8 mouse cellular contexts compared by ENCODE assay signal in genomic region chr17:5402624-5403023, GRCm38 (mm10). TPM values are rescaled to one million over a fixed set of nuclear protein-coding genes. Genes with fewer than 3 reads are reported as not detected.
DNase-seq lines count a peak whose midpoint lies in the region; ATAC-seq and TF ChIP-seq lines count a peak whose summit lies in the region.

No protein-coding gene starts in this region.

- H3K27me3 ChIP-seq in heart, embryonic 13.5 days (replicated peaks), result peaks cover 46% of the 10 kb centered on the region
- no peaks in the 10 kb centered on the region for H3K27me3 ChIP-seq in kidney, postnatal 0 days (ENCODE audit: insufficient read depth, low read length)
- H3K27me3 ChIP-seq in liver, postnatal 0 days (ENCODE audit: insufficient read depth, low read length), result no peaks in the 10 kb centered on the region
- H3K27me3 ChIP-seq in neural tube, embryonic 13.5 days, result peaks cover 26% of the 10 kb centered on the region
- no peaks in the 10 kb centered on the region for H3K27me3 ChIP-seq in testis, adult 2 months (ENCODE audit: control insufficient read depth, insufficient read depth, low read length)

- no peak for TF ChIP-seq POLR2A in brain, embryonic 14.5 days (IDR thresholded peaks at IDR 0.05; ENCODE audit: borderline replicate concordance, extremely low read depth, insufficient read depth, insufficient read length, poor library complexity, severe bottlenecking)
- no peak for TF ChIP-seq POLR2A in testis, adult 2 months (IDR thresholded peaks at IDR 0.05; ENCODE audit: control insufficient read depth, low read depth, low read length)

- H3K9ac ChIP-seq in heart, embryonic 13.5 days, result 0 out of 2 replicates have a peak overlapping the region, but pooled peaks have one; percentile 44
- no peak overlapping the region for H3K9ac ChIP-seq in kidney, postnatal 0 days (ENCODE audit: low read depth, low read length)
- no peak overlapping the region for H3K9ac ChIP-seq in liver, postnatal 0 days (replicated peaks)
- H3K9ac ChIP-seq in neural tube, embryonic 13.5 days, result no peak overlapping the region

- peaks cover 34% of the 10 kb centered on the region for H3K4me1 ChIP-seq in heart, embryonic 13.5 days
- 0 out of 2 replicates have a peak, but pooled peaks cover 7% of the 10 kb centered on the region for H3K4me1 ChIP-seq in kidney, postnatal 0 days (replicated peaks; ENCODE audit: insufficient read depth, low read length)
- H3K4me1 ChIP-seq in liver, postnatal 0 days (ENCODE audit: insufficient read depth), result peaks cover 17% of the 10 kb centered on the region
- H3K4me1 ChIP-seq in neural tube, embryonic 13.5 days (replicated peaks), result peaks cover 23% of the 10 kb centered on the region; the same call in 1 of the 2 replicates
- peaks cover 10% of the 10 kb centered on the region for H3K4me1 ChIP-seq in testis, adult 2 months (ENCODE audit: control insufficient read depth, insufficient read depth, low read length)

- 0 out of 2 replicates have a peak overlapping the region, but pooled peaks have one; percentile 15 for H3K4me3 ChIP-seq in heart, embryonic 13.5 days
- no peak overlapping the region for H3K4me3 ChIP-seq in kidney, postnatal 0 days (replicated peaks; ENCODE audit: low read depth, low read length)
- H3K4me3 ChIP-seq in liver, postnatal 0 days (ENCODE audit: low read depth, low read length), result no peak overlapping the region
- no peak overlapping the region for H3K4me3 ChIP-seq in neural tube, embryonic 13.5 days
- peak overlapping the region; percentile 69 for H3K4me3 ChIP-seq in testis, adult 2 months (ENCODE audit: control insufficient read depth, low read depth, low read length)

- DNase-seq in CD4-positive, CD25-positive, alpha-beta regulatory T cell, adult 2 months (ENCODE audit: low read depth, low spot score), result peak; percentile 69
- peak; percentile 63 for DNase-seq in brain, embryonic 14.5 days (ENCODE audit: low read depth)
- DNase-seq in kidney, postnatal 0 days (ENCODE audit: low spot score), result peak; percentile 86
- DNase-seq in liver, postnatal 0 days, result peak; percentile 86

- TF ChIP-seq CTCF in brain, embryonic 14.5 days (IDR thresholded peaks at IDR 0.05; ENCODE audit: borderline replicate concordance, extremely low read depth, insufficient read depth, insufficient read length), result peak; percentile 78
- TF ChIP-seq CTCF in kidney, postnatal 0 days (IDR thresholded peaks at IDR 0.05; ENCODE audit: low read depth), result peak; percentile 95
- peak; percentile 91 for TF ChIP-seq CTCF in liver, postnatal 0 days (IDR thresholded peaks at IDR 0.05; ENCODE audit: low read depth)
- peak; percentile 73 for TF ChIP-seq CTCF in testis, adult 2 months (IDR thresholded peaks at IDR 0.05; ENCODE audit: control insufficient read depth, insufficient read depth, insufficient replicate concordance, low read depth, low read length)

- peak; percentile 84 for ATAC-seq in erythroblast, adult 5-6 weeks (replicated peaks; ENCODE audit: low FRiP score, poor library complexity, severe bottlenecking)
- no peak; the same call in 1 of the 2 replicates for ATAC-seq in heart, embryonic 13.5 days (ENCODE audit: extremely low read depth, insufficient number of reproducible peaks, low FRiP score, low TSS enrichment)
- peak; percentile 91 for ATAC-seq in kidney, postnatal 0 days (replicated peaks; ENCODE audit: low FRiP score, low read depth)
- ATAC-seq in liver, postnatal 0 days, result peak; percentile 88
- peak; percentile 70; the same call in 1 of the 2 replicates for ATAC-seq in neural tube, embryonic 13.5 days (ENCODE audit: low read depth)

- no peaks in the 10 kb centered on the region for H3K36me3 ChIP-seq in heart, embryonic 13.5 days
- H3K36me3 ChIP-seq in kidney, postnatal 0 days (ENCODE audit: insufficient read depth, low read length), result no peaks in the 10 kb centered on the region
- no peaks in the 10 kb centered on the region for H3K36me3 ChIP-seq in liver, postnatal 0 days (replicated peaks; ENCODE audit: insufficient read depth, low read length)
- H3K36me3 ChIP-seq in neural tube, embryonic 13.5 days, result no peaks in the 10 kb centered on the region
- no peaks in the 10 kb centered on the region for H3K36me3 ChIP-seq in testis, adult 2 months (ENCODE audit: control insufficient read depth, insufficient read depth, low read length)

- peak overlapping the region; percentile 59 for H3K4me2 ChIP-seq in heart, embryonic 13.5 days
- H3K4me2 ChIP-seq in kidney, postnatal 0 days (ENCODE audit: low read length), result peak overlapping the region; percentile 23; the same call in 1 of the 2 replicates
- peak overlapping the region; percentile 59; the same call in 1 of the 2 replicates for H3K4me2 ChIP-seq in liver, postnatal 0 days (ENCODE audit: low read depth, low read length)
- peak overlapping the region; percentile 1; the same call in 1 of the 2 replicates for H3K4me2 ChIP-seq in neural tube, embryonic 13.5 days

- TF ChIP-seq EP300 in liver, postnatal 0 days (IDR thresholded peaks at IDR 0.05; ENCODE audit: low read depth), result no peak

- H3K9me3 ChIP-seq in heart, embryonic 13.5 days, result no peaks in the 10 kb centered on the region
- H3K9me3 ChIP-seq in kidney, postnatal 0 days (replicated peaks; ENCODE audit: low read length), result no peaks in the 10 kb centered on the region
- H3K9me3 ChIP-seq in liver, postnatal 0 days (ENCODE audit: low read length), result no peaks in the 10 kb centered on the region
- H3K9me3 ChIP-seq in neural tube, embryonic 13.5 days, result no peaks in the 10 kb centered on the region

- WGBS in heart, embryonic 13.5 days, result 32% methylated on average over 8 of the region's 8 CpGs
- WGBS in kidney, postnatal 0 days, result 24% methylated on average over 8 of the region's 8 CpGs
- WGBS in liver, postnatal 0 days (ENCODE audit: insufficient replicate concordance), result 34% methylated on average over 8 of the region's 8 CpGs
- 23% methylated on average over 8 of the region's 8 CpGs for WGBS in neural tube, embryonic 13.5 days

- no peak overlapping the region for H3K27ac ChIP-seq in heart, embryonic 13.5 days (replicated peaks)
- H3K27ac ChIP-seq in kidney, postnatal 0 days, result no peak overlapping the region
- H3K27ac ChIP-seq in liver, postnatal 0 days (ENCODE audit: low read depth), result no peak overlapping the region
- H3K27ac ChIP-seq in neural tube, embryonic 13.5 days (replicated peaks), result no peak overlapping the region
- H3K27ac ChIP-seq in testis, adult 2 months (ENCODE audit: control insufficient read depth, insufficient read depth, low read depth, low read length), result no peak overlapping the region

RNA-seq across cellular contexts. Expression of gene Ldhal6b, which starts 15.9 kb away (rescaled TPM):
- polyA plus RNA-seq in brain, embryonic 14.5 days (2012; rRNA removed), result 0.57 and 0.86 TPM in 2 replicates
- total RNA-seq in erythroblast, adult 5-6 weeks (2015; ENCODE audit: low replicate concordance), result not detected in 2 replicates
- total RNA-seq in erythroblast, adult 5-6 weeks (2017; ENCODE audit: low replicate concordance), result not detected in 2 replicates
- polyA plus RNA-seq in heart, embryonic 13.5 days (2015; fragmentation: Nextera tagmentation; extraction: Ambion mirVana), result not detected in 2 replicates
- not detected in 2 replicates for polyA plus RNA-seq in kidney, postnatal 0 days (2015; fragmentation: Nextera tagmentation; extraction: Ambion mirVana)
- polyA plus RNA-seq in liver, postnatal 0 days (2015; fragmentation: Nextera tagmentation; extraction: Ambion mirVana), result not detected in 2 replicates
- 0.13 TPM in 1 of 2 replicates, not detected in the other for polyA plus RNA-seq in neural tube, embryonic 13.5 days (2015; fragmentation: Nextera tagmentation; extraction: Ambion mirVana)
- 766 and 866 TPM in 2 replicates for polyA plus RNA-seq in testis, adult 2 months (2012; rRNA removed)

RNA-seq across cellular contexts. Expression of gene Tmem242, which starts 37.4 kb away (rescaled TPM):
- polyA plus RNA-seq in brain, embryonic 14.5 days (2012; rRNA removed), result 26.7 and 35.9 TPM in 2 replicates
- 3.5 and 6.7 TPM in 2 replicates for total RNA-seq in erythroblast, adult 5-6 weeks (2015; ENCODE audit: low replicate concordance)
- total RNA-seq in erythroblast, adult 5-6 weeks (2017; ENCODE audit: low replicate concordance), result 7.6 and 14.5 TPM in 2 replicates
- polyA plus RNA-seq in heart, embryonic 13.5 days (2015; fragmentation: Nextera tagmentation; extraction: Ambion mirVana), result 117 and 122 TPM in 2 replicates
- 130 and 139 TPM in 2 replicates for polyA plus RNA-seq in kidney, postnatal 0 days (2015; fragmentation: Nextera tagmentation; extraction: Ambion mirVana)
- polyA plus RNA-seq in liver, postnatal 0 days (2015; fragmentation: Nextera tagmentation; extraction: Ambion mirVana), result 45.5 and 45.6 TPM in 2 replicates
- 98.1 and 119 TPM in 2 replicates for polyA plus RNA-seq in neural tube, embryonic 13.5 days (2015; fragmentation: Nextera tagmentation; extraction: Ambion mirVana)
- 12.1 and 13.4 TPM in 2 replicates for polyA plus RNA-seq in testis, adult 2 months (2012; rRNA removed)

Comparison
In these comparisons a context has a peak if more than half of its experiments do, and no peak if none do; other contexts are left out.
1. H3K4me2 ChIP-seq: peak in every context shown above with its lines; median percentile 59 in heart, embryonic 13.5 days; 59 in liver, postnatal 0 days; 23 in kidney, postnatal 0 days; 1 in neural tube, embryonic 13.5 days.
2. H3K4me3 ChIP-seq: peak in heart, embryonic 13.5 days (single experiment) and testis, adult 2 months (single experiment); none in kidney, postnatal 0 days (single experiment), liver, postnatal 0 days (single experiment) and neural tube, embryonic 13.5 days (single experiment).
3. RNA of gene Ldhal6b, which starts 15.9 kb away (polyA plus RNA-seq): 766 to 866 TPM in testis, adult 2 months; 0.57 to 0.86 TPM in brain, embryonic 14.5 days, 0.13 TPM in neural tube, embryonic 13.5 days, not detected in kidney, postnatal 0 days, not detected in liver, postnatal 0 days and not detected in heart, embryonic 13.5 days; every median in the first group is over 100 times any median in the second.
4. Peak in every context shown above with its lines, with median percentiles within 50 percentile points of each other: DNase-seq and CTCF ChIP-seq.